Mouse (Mus musculus): ENCODE data around the gene Hoxa9. TPM values are rescaled to one million over a fixed set of nuclear protein-coding genes. Genes with fewer than 3 reads are reported as not detected.

Gene Hoxa9
- total and polyA plus RNA-seq, 3 experiments = 0.04 TPM; not detected in 2

- DNase-seq = peak in 1 of 2 experiments; percentile 2
- H3K27ac ChIP-seq = no peak overlapping the region
- H3K4me3 ChIP-seq = no peak overlapping the region
- no peak overlapping the region for H3K9ac ChIP-seq (ENCODE audit: low read depth, low read length)
- no peak for TF ChIP-seq POLR2A (IDR thresholded peaks at IDR 0.05; ENCODE audit: insufficient read depth, low read depth, low read length)
- no peak for TF ChIP-seq CTCF (IDR thresholded peaks at IDR 0.05)
- no peak for TF ChIP-seq EP300 (IDR thresholded peaks at IDR 0.05; ENCODE audit: insufficient read depth, low read depth, low read length)
- no peaks in the 10 kb centered on the region for H3K36me3 ChIP-seq (ENCODE audit: control insufficient read depth, insufficient read depth, low read length)
- H3K79me2 ChIP-seq (replicated peaks; ENCODE audit: control insufficient read depth, insufficient read depth, low read length) = no peaks in the 10 kb centered on the region
- intact Hi-C loops (cut with DNase I) = loop anchor here (5.0 kb wide), 1 partner anchor 37 kb away; no protein-coding TSS in a partner anchor
- H3K4me1 ChIP-seq (ENCODE audit: control insufficient read depth, insufficient read depth, low read length) = no peaks in the 10 kb centered on the region; the same call in 1 of the 2 replicates
- H3K27me3 ChIP-seq (ENCODE audit: control insufficient read depth, insufficient read depth, low read length) = peaks cover 49% of the 10 kb centered on the region
- 32% methylated on average over 3 of the region's 3 CpGs for WGBS
These were observed 15.8 kb downstream of the Hoxa9 start for GRCm38 (mm10) chr6:52215070-52215469.

- no peak for TF ChIP-seq POLR2A (IDR thresholded peaks at IDR 0.05; ENCODE audit: insufficient read depth, low read depth, low read length)
- TF ChIP-seq EP300 (IDR thresholded peaks at IDR 0.05; ENCODE audit: insufficient read depth, low read depth, low read length) = no peak
- no peak for TF ChIP-seq CTCF (IDR thresholded peaks at IDR 0.05)
- WGBS = 20% methylated on average over 5 of the region's 5 CpGs
- Histone ChIP-seq H3K9ac (ENCODE audit: low read depth, low read length) (no peak overlapping the region), H3K4me1 (ENCODE audit: control insufficient read depth, insufficient read depth, low read length) (no peaks in the 10 kb centered on the region; the same call in 1 of the 2 replicates), H3K36me3 (ENCODE audit: control insufficient read depth, insufficient read depth, low read length) (no peaks in the 10 kb centered on the region), H3K4me3 (no peak overlapping the region), H3K27me3 (ENCODE audit: control insufficient read depth, insufficient read depth, low read length) (peaks cover 50% of the 10 kb centered on the region), H3K79me2 (replicated peaks; ENCODE audit: control insufficient read depth, insufficient read depth, low read length) (no peaks in the 10 kb centered on the region), H3K27ac (no peak overlapping the region)
- peak; percentile 2 to 20 for DNase-seq
- intact Hi-C loops (cut with DNase I) = loop anchor here (5.0 kb wide), 1 partner anchor 1032 kb away; no protein-coding TSS in a partner anchor
These were observed 16.6 kb downstream of the Hoxa9 start for GRCm38 (mm10) chr6:52214271-52214670.

- intact Hi-C loops (cut with DNase I) = loop anchor here (5.0 kb wide), 1 partner anchor 1031 kb away; no protein-coding TSS in a partner anchor
- DNase-seq = peak; percentile 21 to 48
- no peaks in the 10 kb centered on the region for H3K36me3 ChIP-seq (ENCODE audit: control insufficient read depth, insufficient read depth, low read length)
- H3K79me2 ChIP-seq (replicated peaks; ENCODE audit: control insufficient read depth, insufficient read depth, low read length) = no peaks in the 10 kb centered on the region
- TF ChIP-seq POLR2A (IDR thresholded peaks at IDR 0.05; ENCODE audit: insufficient read depth, low read depth, low read length) = no peak
- no peak for TF ChIP-seq EP300 (IDR thresholded peaks at IDR 0.05; ENCODE audit: insufficient read depth, low read depth, low read length)
- TF ChIP-seq CTCF (IDR thresholded peaks at IDR 0.05) = no peak
- peak within 1 kb of the TSS; percentile 41; the same call in 1 of the 2 replicates for H3K9ac ChIP-seq (ENCODE audit: low read depth, low read length)
- H3K4me3 ChIP-seq = peak within 1 kb of the TSS; percentile 43
- H3K4me1 ChIP-seq (ENCODE audit: control insufficient read depth, insufficient read depth, low read length) = no peaks in the 10 kb centered on the region; the same call in 1 of the 2 replicates
- H3K27ac ChIP-seq = 0 out of 2 replicates have a peak within 1 kb of the TSS, but pooled peaks have one; percentile 20
- peaks cover 53% of the 10 kb centered on the region for H3K27me3 ChIP-seq (ENCODE audit: control insufficient read depth, insufficient read depth, low read length)
- 6% methylated on average over 38 of the region's 38 CpGs for WGBS
These were observed 17.5 kb downstream of the Hoxa9 start, which contains the start of the genes Hoxa3 and Gm28308 for GRCm38 (mm10) chr6:52213119-52213986. Hoxa3 (minus strand) TSS chr6:52213336. Gm28308 (minus strand) TSS chr6:52213339.

- DNase-seq = peak; percentile 11 to 63
- Histone ChIP-seq H3K9ac (ENCODE audit: low read depth, low read length) (peak overlapping the region; percentile 41; the same call in 1 of the 2 replicates), H3K79me2 (replicated peaks; ENCODE audit: control insufficient read depth, insufficient read depth, low read length) (no peaks in the 10 kb centered on the region), H3K4me3 (peak overlapping the region; percentile 43), H3K27ac (no peak overlapping the region), H3K27me3 (ENCODE audit: control insufficient read depth, insufficient read depth, low read length) (peaks cover 53% of the 10 kb centered on the region), H3K36me3 (ENCODE audit: control insufficient read depth, insufficient read depth, low read length) (no peaks in the 10 kb centered on the region), H3K4me1 (ENCODE audit: control insufficient read depth, insufficient read depth, low read length) (no peaks in the 10 kb centered on the region; the same call in 1 of the 2 replicates)
- 3% methylated on average over 22 of the region's 22 CpGs for WGBS
- intact Hi-C loops (cut with DNase I) = loop anchor here (5.0 kb wide), 1 partner anchor 1030 kb away; no protein-coding TSS in a partner anchor
- TF ChIP-seq CTCF (IDR thresholded peaks at IDR 0.05) (no peak), POLR2A (IDR thresholded peaks at IDR 0.05; ENCODE audit: insufficient read depth, low read depth, low read length) (no peak), EP300 (IDR thresholded peaks at IDR 0.05; ENCODE audit: insufficient read depth, low read depth, low read length) (no peak)
These were observed 18.3 kb downstream of the Hoxa9 start for GRCm38 (mm10) chr6:52212556-52213118.

- DNase-seq = no peak
- TF ChIP-seq EP300 (IDR thresholded peaks at IDR 0.05; ENCODE audit: insufficient read depth, low read depth, low read length) (no peak), CTCF (IDR thresholded peaks at IDR 0.05) (no peak), POLR2A (IDR thresholded peaks at IDR 0.05; ENCODE audit: insufficient read depth, low read depth, low read length) (no peak)
These were observed 18.9 kb downstream of the Hoxa9 start for GRCm38 (mm10) chr6:52211961-52212360.

More at GRCm38 (mm10) chr6:52211961-52212360, 18.9 kb downstream of the Hoxa9 start:
- intact Hi-C loops (cut with DNase I) = loop anchor here (1.0 to 5.0 kb wide), 2 partner anchors 9 to 1030 kb away; partner anchors contain the start of gene Hoxa7
- H3K36me3 ChIP-seq (ENCODE audit: control insufficient read depth, insufficient read depth, low read length) = no peaks in the 10 kb centered on the region
- H3K27me3 ChIP-seq (ENCODE audit: control insufficient read depth, insufficient read depth, low read length) = peaks cover 48% of the 10 kb centered on the region
- no peak overlapping the region for H3K4me3 ChIP-seq
- H3K4me1 ChIP-seq (ENCODE audit: control insufficient read depth, insufficient read depth, low read length) = no peaks in the 10 kb centered on the region; the same call in 1 of the 2 replicates
- no peaks in the 10 kb centered on the region for H3K79me2 ChIP-seq (replicated peaks; ENCODE audit: control insufficient read depth, insufficient read depth, low read length)
- H3K27ac ChIP-seq = no peak overlapping the region
- H3K9ac ChIP-seq (ENCODE audit: low read depth, low read length) = no peak overlapping the region
- 9% methylated on average over 13 of the region's 13 CpGs for WGBS

Measured in heart, adult 2 months (tissue).